ENCODE assay signal across 21 mouse cellular contexts in the genomic region with DNA sequence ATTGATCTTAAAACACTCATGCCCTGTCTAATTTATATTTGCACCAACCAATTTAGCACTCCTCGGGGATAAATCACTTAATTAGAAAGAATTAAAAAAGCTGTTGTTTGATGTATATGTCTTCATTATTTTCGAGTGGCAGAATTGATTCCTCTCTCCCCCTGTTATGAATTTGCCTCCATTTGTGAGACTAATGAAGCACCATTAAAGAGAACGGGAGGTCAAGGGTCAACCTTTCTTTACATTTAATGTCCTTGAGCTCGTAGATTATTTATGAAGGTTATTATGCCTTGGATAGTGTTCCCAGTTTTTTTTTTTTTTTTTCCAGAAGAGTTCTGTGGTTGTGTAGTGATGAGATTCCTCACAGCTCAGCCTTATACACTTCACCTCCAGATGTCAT.
DNase-seq lines count a peak whose midpoint lies in the region; ATAC-seq and TF ChIP-seq lines count a peak whose summit lies in the region.
"Had no signal": no experiment of that assay in that cellular context is flagged by ENCODE, and none has a peak within 500 bp of the region (broad histone marks: within the 10 kb centered on the region; RNA-seq: fewer than 3 reads in every experiment).

No protein-coding gene starts in this region.

- H3K9me3 ChIP-seq in midbrain, embryonic 11.5 days (ENCODE audit: control insufficient read depth, low read length) = no peaks in the 10 kb centered on the region
- H3K9me3 ChIP-seq in midbrain, postnatal 0 days (ENCODE audit: low read length) = no peaks in the 10 kb centered on the region
- H3K9me3 ChIP-seq: embryonic facial prominence, embryonic 13.5 days; forebrain, embryonic 13.5 days; heart, embryonic 15.5 days; hindbrain, embryonic 13.5 days; intestine, embryonic 15.5 days had no signal

- no peaks in the 10 kb centered on the region; the same call in 1 of the 2 replicates for H3K4me1 ChIP-seq in midbrain, embryonic 11.5 days (ENCODE audit: control insufficient read depth, insufficient read depth, low read length)
- H3K4me1 ChIP-seq in midbrain, postnatal 0 days (ENCODE audit: insufficient read depth, low read length) = no peaks in the 10 kb centered on the region
- H3K4me1 ChIP-seq: embryonic facial prominence, embryonic 13.5 days; forebrain, embryonic 13.5 days; heart, embryonic 15.5 days; hindbrain, embryonic 13.5 days; intestine, embryonic 15.5 days had no signal

- 77% methylated on average over 4 of the region's 4 CpGs for WGBS in midbrain, embryonic 11.5 days
- 74% methylated on average over 4 of the region's 4 CpGs for WGBS in midbrain, postnatal 0 days

- H3K9ac ChIP-seq in midbrain, embryonic 11.5 days (ENCODE audit: low read length) = no peak overlapping the region
- H3K9ac ChIP-seq in midbrain, postnatal 0 days (replicated peaks; ENCODE audit: low read length, poor library complexity, severe bottlenecking) = no peak overlapping the region
- H3K9ac ChIP-seq: embryonic facial prominence, embryonic 13.5 days; forebrain, embryonic 13.5 days; heart, embryonic 15.5 days; hindbrain, embryonic 13.5 days; intestine, embryonic 15.5 days had no signal

- peak; percentile 53 for DNase-seq in embryo, embryonic 10.5 days (ENCODE audit: low spot score)
- no peak for DNase-seq in embryo, embryonic 9.5 days (ENCODE audit: extremely low spot score)
- DNase-seq in midbrain, embryonic 11.5 days (ENCODE audit: low spot score, missing footprints) = no peak
- DNase-seq in midbrain, postnatal 0 days (ENCODE audit: low spot score) = no peak
- peak; percentile 38 for DNase-seq in forelimb bud, embryonic 11.5 days (ENCODE audit: low read depth, low spot score)
- peak; percentile 55 for DNase-seq in retina, embryonic 14.5 days (ENCODE audit: low spot score)
- DNase-seq in cerebellum, adult 9-11 months = no peak
- no peak for DNase-seq in gastrocnemius, adult 2 months
- DNase-seq: adrenal gland, postnatal 14 days; cerebellum, adult 8-10 months; cerebellum, postnatal 25 days; gastrocnemius, postnatal 10 days; heart, adult 18-20 months; heart, postnatal 14 days had no signal

- no peak overlapping the region for H3K4me3 ChIP-seq in midbrain, embryonic 11.5 days (ENCODE audit: low read depth, low read length)
- H3K4me3 ChIP-seq in midbrain, postnatal 0 days (ENCODE audit: low read depth, low read length) = no peak overlapping the region
- no peak overlapping the region for H3K4me3 ChIP-seq in gastrocnemius, adult 2 months
- H3K4me3 ChIP-seq: embryonic facial prominence, embryonic 13.5 days; forebrain, embryonic 13.5 days; heart, embryonic 15.5 days; hindbrain, embryonic 13.5 days; intestine, embryonic 15.5 days had no signal

- no peak overlapping the region for H3K4me2 ChIP-seq in midbrain, embryonic 11.5 days
- H3K4me2 ChIP-seq in midbrain, postnatal 0 days (ENCODE audit: low read depth, low read length, poor library complexity, severe bottlenecking) = no peak overlapping the region
- H3K4me2 ChIP-seq: embryonic facial prominence, embryonic 13.5 days; forebrain, embryonic 13.5 days; heart, embryonic 11.5 days; heart, embryonic 15.5 days; hindbrain, embryonic 13.5 days; intestine, embryonic 15.5 days had no signal

- peak; percentile 35; the same call in 1 of the 2 replicates for ATAC-seq in midbrain, embryonic 11.5 days (ENCODE audit: low FRiP score)
- ATAC-seq in midbrain, postnatal 0 days (ENCODE audit: low FRiP score) = no peak
- ATAC-seq: forebrain, embryonic 13.5 days; hindbrain, postnatal 0 days; intestine, embryonic 15.5 days had no signal

- no peaks in the 10 kb centered on the region for H3K36me3 ChIP-seq in midbrain, embryonic 11.5 days (ENCODE audit: control insufficient read depth, insufficient read depth, low read length)
- H3K36me3 ChIP-seq in midbrain, postnatal 0 days (ENCODE audit: insufficient read depth, low read length) = no peaks in the 10 kb centered on the region
- H3K36me3 ChIP-seq: embryonic facial prominence, embryonic 13.5 days; heart, embryonic 15.5 days; hindbrain, embryonic 13.5 days; intestine, embryonic 15.5 days had no signal

- no peaks in the 10 kb centered on the region for H3K27me3 ChIP-seq in midbrain, embryonic 11.5 days (ENCODE audit: control insufficient read depth, insufficient read depth, low read length)
- H3K27me3 ChIP-seq in midbrain, postnatal 0 days (ENCODE audit: insufficient read depth, low read length) = no peaks in the 10 kb centered on the region
- H3K27me3 ChIP-seq: embryonic facial prominence, embryonic 13.5 days; forebrain, embryonic 13.5 days; heart, embryonic 15.5 days; hindbrain, embryonic 13.5 days; intestine, embryonic 15.5 days had no signal

- no peak overlapping the region for H3K27ac ChIP-seq in midbrain, embryonic 11.5 days (ENCODE audit: low read depth, low read length)
- H3K27ac ChIP-seq in midbrain, postnatal 0 days (ENCODE audit: low read depth, low read length) = no peak overlapping the region
- H3K27ac ChIP-seq in gastrocnemius, adult 2 months = no peak overlapping the region
- H3K27ac ChIP-seq: embryonic facial prominence, embryonic 13.5 days; forebrain, embryonic 13.5 days; heart, embryonic 15.5 days; hindbrain, embryonic 13.5 days; hindbrain, postnatal 0 days; intestine, embryonic 15.5 days had no signal

- TF ChIP-seq CTCF in midbrain, postnatal 0 days (IDR thresholded peaks at IDR 0.05) = no peak
- TF ChIP-seq CTCF in gastrocnemius, adult 2 months (IDR thresholded peaks at IDR 0.05) = no peak

- intact Hi-C loops in gastrocnemius, adult 2 months (cut with DNase I) = no loop called here

Comparison
In these comparisons a context has a peak if more than half of its experiments do, and no peak if none do; other contexts are left out.
1. DNase-seq: peak in embryo, embryonic 10.5 days (single experiment), forelimb bud, embryonic 11.5 days (single experiment) and retina, embryonic 14.5 days (single experiment); none in embryo, embryonic 9.5 days (single experiment), midbrain, embryonic 11.5 days (single experiment), midbrain, postnatal 0 days (single experiment), cerebellum, adult 9-11 months (single experiment) and gastrocnemius, adult 2 months (single experiment).